Mouse (Mus musculus) testis, adult 2 months (tissue): ENCODE measurements at regions not wholly inside any gene's neighbourhood (a gene's known extent, or its start where the extent isn't known, plus 50 kb on each side); places are given as distances from the start of the nearest gene placed in this dataset.

ENCODE experiments used
- CTCF ChIP-seq: fragments of 200-500 bp; IDR thresholded peaks from 2 replicates; pipeline ENCODE4 v1.5.1; 2012; ENCODE audit warnings: low read depth, mild to moderate bottlenecking, inconsistent platforms, low read length, moderate library complexity; ENCODE audit not compliant: control insufficient read depth, insufficient read depth, insufficient replicate concordance
- POLR2A ChIP-seq: fragments of 200-500 bp; IDR thresholded peaks from 2 replicates; pipeline ENCODE4 v1.6.1; 2012; ENCODE audit warnings: low read depth, mild to moderate bottlenecking, inconsistent platforms, low read length, moderate library complexity; ENCODE audit not compliant: control insufficient read depth

DNA sequence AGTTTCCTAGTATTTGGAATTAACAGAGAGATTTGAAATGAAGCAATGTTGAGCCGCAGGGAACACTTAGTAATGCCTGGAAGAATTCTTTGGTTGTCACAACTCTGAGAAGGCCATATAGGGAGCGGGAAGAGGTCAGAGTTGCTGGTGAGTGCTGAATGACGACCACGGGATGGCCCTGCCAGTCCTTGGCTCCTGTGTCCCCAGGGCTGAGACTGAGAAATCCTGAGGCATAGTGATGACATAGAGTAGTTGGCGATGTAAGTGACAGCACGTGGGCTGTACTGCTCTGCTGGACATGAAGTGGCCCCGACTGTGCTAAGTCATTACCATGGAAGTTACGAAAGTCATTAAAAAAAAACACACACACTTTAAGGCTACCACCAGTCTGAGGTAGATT is 190.1 kb upstream of the Klf4 start:
- TF ChIP-seq CTCF, result no peak
- no peak for TF ChIP-seq POLR2A
